Mouse (Mus musculus): ENCODE measurements around the gene Mapk6. TPM values are rescaled to one million over a fixed set of nuclear protein-coding genes. Genes with fewer than 3 reads are reported as not detected.

Mapk6 gene
- polyA plus RNA-seq, 1 experiment from 2014 or later = 15.4 TPM

GRCm38 (mm10) chr9:75353094-75353493 lies 56.7 kb downstream of the Mapk6 start:
- Histone ChIP-seq H3K36me3 (replicated peaks) (no peaks in the 10 kb centered on the region), H3K9me3 (replicated peaks) (no peaks in the 10 kb centered on the region), H3K4me1 (replicated peaks) (no peaks in the 10 kb centered on the region), H3K4me2 (no peak overlapping the region), H3K4me3 (replicated peaks) (no peak overlapping the region), H3K27me3 (no peaks in the 10 kb centered on the region), H3K27ac (replicated peaks) (no peak overlapping the region), H3K9ac (no peak overlapping the region)
- ATAC-seq (ENCODE audit: insufficient read depth) = no peak
- 66% methylated on average over 8 of the region's 8 CpGs for whole genome bisulfite sequencing (ENCODE audit: insufficient replicate concordance)

DNA sequence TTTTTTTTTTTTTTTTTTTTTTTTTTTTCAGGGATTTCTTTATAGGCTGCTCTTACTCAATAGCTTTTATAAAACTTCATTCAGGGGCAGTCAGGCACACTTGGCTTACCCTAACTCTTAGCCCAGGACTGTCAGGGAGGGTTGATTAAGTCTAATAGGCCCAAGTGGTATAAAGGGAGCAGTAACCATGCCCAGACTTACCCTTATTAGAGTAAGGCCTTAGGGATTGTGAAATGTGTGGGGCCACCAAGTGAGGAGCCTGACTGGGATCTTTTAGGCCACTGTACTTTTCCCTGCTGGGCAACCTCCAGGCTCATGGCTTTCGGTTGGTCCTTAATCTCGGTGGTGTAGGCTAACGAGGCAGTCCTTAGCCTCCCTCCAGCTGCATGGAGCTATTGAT lies 61.2 kb downstream of the Mapk6 start:
- Histone ChIP-seq H3K27ac (replicated peaks) (no peak overlapping the region), H3K9ac (no peak overlapping the region), H3K4me2 (no peak overlapping the region), H3K36me3 (replicated peaks) (no peaks in the 10 kb centered on the region), H3K4me1 (replicated peaks) (no peaks in the 10 kb centered on the region), H3K27me3 (no peaks in the 10 kb centered on the region), H3K4me3 (replicated peaks) (no peak overlapping the region), H3K9me3 (replicated peaks) (no peaks in the 10 kb centered on the region)
- 64% methylated on average over 3 of the region's 3 CpGs for WGBS (ENCODE audit: insufficient replicate concordance)
- ATAC-seq (ENCODE audit: insufficient read depth) = no peak

DNA sequence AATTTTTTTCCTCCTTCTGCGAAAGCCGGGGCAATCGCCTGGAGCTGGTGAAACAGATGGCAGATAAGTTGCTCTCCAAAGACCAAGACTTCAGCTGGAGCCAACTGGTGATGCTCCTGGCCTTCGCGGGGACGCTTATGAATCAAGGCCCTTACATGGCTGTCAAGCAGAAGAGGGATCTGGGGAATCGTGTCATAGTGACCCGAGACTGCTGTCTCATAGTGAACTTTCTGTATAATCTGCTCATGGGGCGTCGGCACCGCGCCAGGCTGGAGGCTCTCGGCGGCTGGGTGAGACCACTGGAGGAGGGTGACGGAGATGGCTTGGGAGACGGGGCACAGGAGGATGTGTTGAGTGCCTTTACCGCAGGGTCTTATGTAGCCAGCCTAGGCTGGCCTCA lies 61.7 kb downstream of the Mapk6 start:
- no peak for ATAC-seq (ENCODE audit: insufficient read depth)
- H3K4me3 ChIP-seq (replicated peaks) = no peak overlapping the region
- H3K27me3 ChIP-seq = no peaks in the 10 kb centered on the region
- H3K36me3 ChIP-seq (replicated peaks) = no peaks in the 10 kb centered on the region
- H3K4me1 ChIP-seq (replicated peaks) = no peaks in the 10 kb centered on the region
- WGBS (ENCODE audit: insufficient replicate concordance) = 77% methylated on average over 17 of the region's 17 CpGs
- H3K27ac ChIP-seq (replicated peaks) = no peak overlapping the region
- no peaks in the 10 kb centered on the region for H3K9me3 ChIP-seq (replicated peaks)
- H3K4me2 ChIP-seq = no peak overlapping the region
- H3K9ac ChIP-seq = no peak overlapping the region

DNA sequence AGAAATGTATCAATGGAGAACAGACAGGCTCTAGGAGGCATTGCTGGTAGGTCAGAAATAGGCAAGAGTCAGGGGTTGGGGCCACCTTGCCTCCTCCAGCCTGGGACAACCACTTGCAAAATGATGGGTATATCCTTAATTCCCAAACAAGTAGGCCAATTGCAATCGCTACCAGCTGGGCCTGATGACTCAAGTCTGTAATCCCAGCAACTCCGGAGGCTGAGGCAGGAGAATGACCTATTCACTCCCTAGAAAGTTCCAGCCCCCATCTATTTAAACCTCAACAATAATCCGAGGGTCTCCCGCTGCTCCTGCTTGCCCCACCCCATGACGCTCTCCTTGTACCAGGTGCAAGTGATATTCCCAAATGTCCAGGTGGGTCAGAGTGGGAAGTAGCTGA lies 62.3 kb downstream of the Mapk6 start, which contains the start of gene Bcl2l10:
Gene Bcl2l10, plus strand, starts transcription at position 301 of the 400 bp plus-strand sequence.
- no peaks in the 10 kb centered on the region for H3K36me3 ChIP-seq (replicated peaks)
- no peak for ATAC-seq (ENCODE audit: insufficient read depth)
- no peak within 1 kb of the TSS for H3K27ac ChIP-seq (replicated peaks)
- no peak within 1 kb of the TSS for H3K4me3 ChIP-seq (replicated peaks)
- H3K4me2 ChIP-seq = no peak within 1 kb of the TSS
- H3K9ac ChIP-seq = no peak within 1 kb of the TSS
- 75% methylated on average over 5 of the region's 5 CpGs for WGBS (ENCODE audit: insufficient replicate concordance)
- H3K9me3 ChIP-seq (replicated peaks) = no peaks in the 10 kb centered on the region
- H3K4me1 ChIP-seq (replicated peaks) = no peaks in the 10 kb centered on the region
- no peaks in the 10 kb centered on the region for H3K27me3 ChIP-seq

- 52% methylated on average over 4 of the region's 4 CpGs for WGBS (ENCODE audit: insufficient replicate concordance)
- Histone ChIP-seq H3K9me3 (replicated peaks) (no peaks in the 10 kb centered on the region), H3K27ac (replicated peaks) (no peak overlapping the region), H3K27me3 (no peaks in the 10 kb centered on the region), H3K4me2 (no peak overlapping the region), H3K9ac (no peak overlapping the region), H3K4me3 (replicated peaks) (no peak overlapping the region), H3K4me1 (replicated peaks) (no peaks in the 10 kb centered on the region), H3K36me3 (replicated peaks) (no peaks in the 10 kb centered on the region)
- no peak for ATAC-seq (ENCODE audit: insufficient read depth)
These were observed 67.4 kb downstream of the Mapk6 start for GRCm38 (mm10) chr9:75342433-75342832.

DNA sequence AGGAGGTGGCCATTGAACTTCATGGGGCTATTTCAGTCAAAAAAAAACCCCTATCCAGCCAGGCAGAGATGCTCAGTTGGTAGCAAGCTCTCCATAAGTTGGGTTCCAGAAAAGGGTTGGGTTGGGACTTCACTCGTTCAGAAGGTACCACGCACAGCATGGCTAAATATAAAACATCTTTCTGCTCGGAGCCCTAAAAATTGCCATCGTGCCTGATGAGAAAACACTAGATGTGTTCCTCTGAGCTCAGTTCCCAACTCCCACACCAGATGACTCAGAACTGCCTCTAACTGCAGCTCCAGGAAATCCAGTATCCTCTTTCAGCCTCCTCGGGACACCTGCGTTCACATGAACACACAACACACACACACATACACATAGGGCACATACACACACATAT lies 71.8 kb downstream of the Mapk6 start:
- Histone ChIP-seq H3K27ac (replicated peaks) (no peak overlapping the region), H3K4me2 (no peak overlapping the region), H3K4me3 (replicated peaks) (no peak overlapping the region), H3K9me3 (replicated peaks) (no peaks in the 10 kb centered on the region), H3K9ac (no peak overlapping the region), H3K36me3 (replicated peaks) (no peaks in the 10 kb centered on the region), H3K27me3 (no peaks in the 10 kb centered on the region), H3K4me1 (replicated peaks) (no peaks in the 10 kb centered on the region)
- WGBS (ENCODE audit: insufficient replicate concordance) = 73% methylated on average over 6 of the region's 6 CpGs
- no peak for ATAC-seq (ENCODE audit: insufficient read depth)

GRCm38 (mm10) chr9:75334440-75334839 lies 75.4 kb downstream of the Mapk6 start:
- no peak for ATAC-seq (ENCODE audit: insufficient read depth)
- no peaks in the 10 kb centered on the region for H3K4me1 ChIP-seq (replicated peaks)
- 55% methylated on average over 4 of the region's 4 CpGs for WGBS (ENCODE audit: insufficient replicate concordance)
- H3K4me3 ChIP-seq (replicated peaks) = no peak overlapping the region
- no peaks in the 10 kb centered on the region for H3K36me3 ChIP-seq (replicated peaks)
- no peaks in the 10 kb centered on the region for H3K27me3 ChIP-seq
- H3K9me3 ChIP-seq (replicated peaks) = no peaks in the 10 kb centered on the region
- H3K27ac ChIP-seq (replicated peaks) = no peak overlapping the region
- no peak overlapping the region for H3K9ac ChIP-seq
- H3K4me2 ChIP-seq = no peak overlapping the region

DNA sequence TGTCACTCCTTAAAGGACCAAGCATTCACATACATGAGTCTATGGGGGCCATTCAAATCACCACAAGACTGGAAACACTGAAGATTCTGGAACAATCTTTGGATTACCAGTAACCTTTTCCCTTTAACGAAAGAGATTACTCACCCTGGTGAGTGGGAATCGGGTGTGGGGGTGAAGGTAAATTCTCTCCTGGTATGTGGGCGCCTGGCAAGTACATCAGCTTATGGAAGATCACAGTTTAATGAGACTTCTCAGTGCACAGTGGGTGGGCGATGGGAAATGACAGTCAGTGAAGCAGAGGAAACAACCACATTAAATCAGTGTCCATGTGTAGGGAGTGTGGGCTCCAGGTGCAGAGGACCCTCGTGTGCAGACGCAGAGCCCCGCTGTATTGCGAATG lies 79.0 kb downstream of the Mapk6 start:
- Histone ChIP-seq H3K9ac (no peak overlapping the region), H3K27ac (replicated peaks) (no peak overlapping the region), H3K9me3 (replicated peaks) (no peaks in the 10 kb centered on the region), H3K4me3 (replicated peaks) (no peak overlapping the region), H3K27me3 (no peaks in the 10 kb centered on the region), H3K4me1 (replicated peaks) (no peaks in the 10 kb centered on the region), H3K36me3 (replicated peaks) (no peaks in the 10 kb centered on the region), H3K4me2 (no peak overlapping the region)
- WGBS (ENCODE audit: insufficient replicate concordance) = 77% methylated on average over 8 of the region's 8 CpGs
- no peak for ATAC-seq (ENCODE audit: insufficient read depth)

GRCm38 (mm10) chr9:75328047-75328446 lies 81.8 kb downstream of the Mapk6 start:
- Histone ChIP-seq H3K9me3 (replicated peaks) (no peaks in the 10 kb centered on the region), H3K27ac (replicated peaks) (no peak overlapping the region), H3K4me3 (replicated peaks) (no peak overlapping the region), H3K4me1 (replicated peaks) (no peaks in the 10 kb centered on the region), H3K9ac (no peak overlapping the region), H3K27me3 (no peaks in the 10 kb centered on the region), H3K4me2 (no peak overlapping the region), H3K36me3 (replicated peaks) (no peaks in the 10 kb centered on the region)
- 82% methylated on average over 3 of the region's 3 CpGs for WGBS (ENCODE audit: insufficient replicate concordance)
- ATAC-seq (ENCODE audit: insufficient read depth) = no peak

- WGBS (ENCODE audit: insufficient replicate concordance) = 57% methylated on average over 13 of the region's 13 CpGs
- H3K4me2 ChIP-seq = no peak overlapping the region
- H3K4me1 ChIP-seq (replicated peaks) = no peaks in the 10 kb centered on the region
- no peak for ATAC-seq (ENCODE audit: insufficient read depth)
- no peaks in the 10 kb centered on the region for H3K36me3 ChIP-seq (replicated peaks)
- no peak overlapping the region for H3K9ac ChIP-seq
- no peak overlapping the region for H3K27ac ChIP-seq (replicated peaks)
- no peak overlapping the region for H3K4me3 ChIP-seq (replicated peaks)
- no peaks in the 10 kb centered on the region for H3K27me3 ChIP-seq
- no peaks in the 10 kb centered on the region for H3K9me3 ChIP-seq (replicated peaks)
These were observed 87.5 kb downstream of the Mapk6 start for GRCm38 (mm10) chr9:75322099-75322885.

DNA sequence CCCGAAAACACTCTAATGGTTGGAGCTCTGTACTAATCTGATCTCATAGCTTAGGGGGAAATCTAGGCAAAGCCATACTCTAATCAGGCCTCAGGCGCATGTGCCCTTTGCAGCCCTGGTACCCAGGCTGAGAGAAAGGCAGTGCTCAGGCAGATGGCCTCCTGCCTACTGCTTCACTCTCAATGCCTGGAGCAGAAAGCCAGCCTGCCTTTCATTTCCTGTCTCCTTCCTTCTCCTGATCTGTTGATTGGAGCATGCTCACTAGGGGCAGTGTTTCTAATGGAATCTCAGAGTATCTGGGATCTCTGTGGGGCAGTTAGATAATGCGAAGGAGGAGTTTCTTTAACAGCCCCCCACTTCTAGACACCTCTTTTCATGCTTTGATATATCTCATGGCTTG lies 90.4 kb downstream of the Mapk6 start:
- Histone ChIP-seq H3K4me1 (replicated peaks) (peaks cover 3% of the 10 kb centered on the region), H3K27ac (replicated peaks) (no peak overlapping the region), H3K9ac (no peak overlapping the region), H3K4me2 (no peak overlapping the region), H3K36me3 (replicated peaks) (no peaks in the 10 kb centered on the region), H3K27me3 (peaks cover 13% of the 10 kb centered on the region), H3K4me3 (replicated peaks) (no peak overlapping the region), H3K9me3 (replicated peaks) (no peaks in the 10 kb centered on the region)
- WGBS (ENCODE audit: insufficient replicate concordance) = 67% methylated on average over 3 of the region's 3 CpGs
- no peak for ATAC-seq (ENCODE audit: insufficient read depth)

Data from liver, embryonic 15.5 days (tissue).